Mouse (Mus musculus) heart, embryonic 11.5 days (tissue): ENCODE results near the gene Ywhag. TPM values are rescaled to one million over a fixed set of nuclear protein-coding genes. Genes with fewer than 3 reads are reported as not detected.
A peak's percentile ranks its signal among the peaks of the same experiment; 100 is the strongest.

Source experiments
- ATAC-seq: fragments of 200-750 bp; cut with Nextera tagmentation; replicated peaks from 2 replicates; pipeline ENCODE4 v1.8.0; 2017; ENCODE audit warnings: moderate library complexity; ENCODE audit not compliant: insufficient number of reproducible peaks, low FRiP score, low TSS enrichment
- H3K27ac ChIP-seq: fragments of 300-500 bp; sonication (generic); 2 replicates; pipeline ENCODE4 v1.5.1; 2014; ENCODE audit warnings: mild to moderate bottlenecking, low read depth, low read length
- H3K27me3 ChIP-seq: fragments of 300-500 bp; sonication (generic); 2 replicates; pipeline ENCODE4 v1.6.1; 2014; ENCODE audit warnings: mild to moderate bottlenecking, low read length, mixed read lengths; ENCODE audit not compliant: control insufficient read depth, insufficient read depth
- H3K36me3 ChIP-seq: fragments of 300-500 bp; sonication (generic); 2 replicates; pipeline ENCODE4 v1.6.1; 2014; ENCODE audit warnings: mild to moderate bottlenecking, low read length, moderate library complexity, mixed read lengths; ENCODE audit not compliant: control insufficient read depth, insufficient read depth
- H3K4me1 ChIP-seq: fragments of 300-500 bp; sonication (generic); 2 replicates; pipeline ENCODE4 v1.6.1; 2014; ENCODE audit warnings: low read length; ENCODE audit not compliant: control insufficient read depth, insufficient read depth
- H3K4me2 ChIP-seq: fragments of 300-500 bp; sonication (generic); 2 replicates; pipeline ENCODE4 v1.6.1; 2014; ENCODE audit warnings: mild to moderate bottlenecking, moderate library complexity
- H3K4me3 ChIP-seq: fragments of 300-500 bp; sonication (generic); 2 replicates; pipeline ENCODE4 v1.5.1; 2014; ENCODE audit warnings: low read depth, low read length
- H3K9ac ChIP-seq: fragments of 300-500 bp; sonication (generic); 2 replicates; pipeline ENCODE4 v1.6.1; 2014; ENCODE audit warnings: mild to moderate bottlenecking, low read depth, low read length, moderate library complexity
- H3K9me3 ChIP-seq: fragments of 300-500 bp; sonication (generic); replicated peaks from 2 replicates; pipeline ENCODE4 v1.6.1; 2016; ENCODE audit warnings: low read length; ENCODE audit not compliant: control insufficient read depth
- WGBS: fragments of 180-500 bp; shearing (Covaris S2); extraction: QIAGEN DNeasy Blood & Tissue Kit; methylation state at CpG from one replicate; pipeline ENCODE4 v1.1.7; 2014; ENCODE audit not compliant: insufficient replicate concordance; 5-methylcytosine and 5-hydroxymethylcytosine counted together
- polyA plus RNA-seq: library from polyadenylated mRNA; unstranded; fragments of >200 nt; fragmentation: Nextera tagmentation; extraction: Ambion mirVana; gene quantifications from 2 replicates; pipeline ENCODE4 v1.2.1, GENCODE M21; 2014

The Ywhag gene
- polyA plus RNA-seq, 1 experiment from 2014 or later, result 103 TPM

- Histone ChIP-seq H3K9ac (no peak overlapping the region), H3K4me3 (no peak overlapping the region), H3K27me3 (no peaks in the 10 kb centered on the region), H3K4me2 (no peak overlapping the region), H3K9me3 (no peaks in the 10 kb centered on the region), H3K27ac (no peak overlapping the region), H3K36me3 (no peaks in the 10 kb centered on the region), H3K4me1 (peaks cover 9% of the 10 kb centered on the region; the same call in 1 of the 2 replicates)
- 72% methylated on average over 6 of the region's 6 CpGs for WGBS
- no peak for ATAC-seq
Measured at GRCm38 (mm10) chr5:135942710-135943109, 8.3 kb upstream of the Ywhag start.

- no peak overlapping the region for H3K4me3 ChIP-seq
- H3K9ac ChIP-seq, result no peak overlapping the region
- no peak overlapping the region for H3K27ac ChIP-seq
- 61% methylated on average over 5 of the region's 5 CpGs for WGBS
- ATAC-seq, result peak; percentile 52; the same call in 1 of the 2 replicates
- no peaks in the 10 kb centered on the region for H3K27me3 ChIP-seq
- no peak overlapping the region for H3K4me2 ChIP-seq
- H3K4me1 ChIP-seq, result no peaks in the 10 kb centered on the region; the same call in 1 of the 2 replicates
- no peaks in the 10 kb centered on the region for H3K36me3 ChIP-seq
- H3K9me3 ChIP-seq, result no peaks in the 10 kb centered on the region
Measured at GRCm38 (mm10) chr5:135940587-135940986, 6.2 kb upstream of the Ywhag start.

GRCm38 (mm10) chr5:135935641-135936190 is 1.3 kb upstream of the Ywhag start:
- ATAC-seq, result no peak
- no peaks in the 10 kb centered on the region for H3K27me3 ChIP-seq
- no peak overlapping the region for H3K27ac ChIP-seq
- H3K4me3 ChIP-seq, result no peak overlapping the region
- H3K9ac ChIP-seq, result no peak overlapping the region
- no peak overlapping the region; the same call in 1 of the 2 replicates for H3K4me2 ChIP-seq
- WGBS, result 75% methylated on average over 6 of the region's 6 CpGs
- no peaks in the 10 kb centered on the region for H3K9me3 ChIP-seq
- H3K4me1 ChIP-seq, result peaks cover 8% of the 10 kb centered on the region; the same call in 1 of the 2 replicates
- H3K36me3 ChIP-seq, result peaks cover 4% of the 10 kb centered on the region

GRCm38 (mm10) chr5:135935176-135935523 is 734 bp upstream of the Ywhag start:
- no peaks in the 10 kb centered on the region for H3K9me3 ChIP-seq
- peak overlapping the region; percentile 79 for H3K4me2 ChIP-seq
- peaks cover 9% of the 10 kb centered on the region for H3K36me3 ChIP-seq
- peak overlapping the region; percentile 60 for H3K9ac ChIP-seq
- H3K4me3 ChIP-seq, result peak overlapping the region; percentile 97
- no peaks in the 10 kb centered on the region for H3K27me3 ChIP-seq
- H3K27ac ChIP-seq, result peak overlapping the region; percentile 98
- H3K4me1 ChIP-seq, result peaks cover 8% of the 10 kb centered on the region; the same call in 1 of the 2 replicates
- WGBS, result 49% methylated on average over 7 of the region's 7 CpGs
- ATAC-seq, result peak; percentile 19; the same call in 1 of the 2 replicates

GRCm38 (mm10) chr5:135933900-135934441 is 445 bp downstream of the Ywhag start:
- no peaks in the 10 kb centered on the region for H3K9me3 ChIP-seq
- peak; percentile 63 for ATAC-seq
- H3K27ac ChIP-seq, result peak overlapping the region; percentile 98
- H3K4me1 ChIP-seq, result peaks cover 8% of the 10 kb centered on the region; the same call in 1 of the 2 replicates
- under 1% methylated on average over 35 of the region's 35 CpGs for WGBS
- peak overlapping the region; percentile 97 for H3K4me3 ChIP-seq
- no peaks in the 10 kb centered on the region for H3K27me3 ChIP-seq
- H3K36me3 ChIP-seq, result peaks cover 19% of the 10 kb centered on the region
- peak overlapping the region; percentile 79 for H3K4me2 ChIP-seq
- H3K9ac ChIP-seq, result peak overlapping the region; percentile 97

- ATAC-seq, result no peak
- Histone ChIP-seq H3K9me3 (no peaks in the 10 kb centered on the region), H3K4me3 (peak overlapping the region; percentile 97), H3K4me2 (peak overlapping the region; percentile 79), H3K27me3 (no peaks in the 10 kb centered on the region), H3K9ac (peak overlapping the region; percentile 97), H3K4me1 (peaks cover 8% of the 10 kb centered on the region; the same call in 1 of the 2 replicates), H3K36me3 (peaks cover 19% of the 10 kb centered on the region), H3K27ac (peak overlapping the region; percentile 98)
- WGBS, result 12% methylated on average over 12 of the region's 12 CpGs
Measured at GRCm38 (mm10) chr5:135933222-135933899, 1.1 kb downstream of the Ywhag start.

GRCm38 (mm10) chr5:135932359-135932758 is 2.1 kb downstream of the Ywhag start:
- Histone ChIP-seq H3K9me3 (no peaks in the 10 kb centered on the region), H3K27me3 (no peaks in the 10 kb centered on the region), H3K9ac (no peak overlapping the region), H3K27ac (no peak overlapping the region), H3K4me1 (peaks cover 8% of the 10 kb centered on the region; the same call in 1 of the 2 replicates), H3K4me3 (no peak overlapping the region), H3K36me3 (peaks cover 19% of the 10 kb centered on the region), H3K4me2 (peak overlapping the region; percentile 79; the same call in 1 of the 2 replicates)
- 71% methylated on average over 2 of the region's 2 CpGs for WGBS
- no peak for ATAC-seq

- Histone ChIP-seq H3K36me3 (peaks cover 24% of the 10 kb centered on the region), H3K27me3 (no peaks in the 10 kb centered on the region), H3K27ac (no peak overlapping the region), H3K4me1 (peaks cover 8% of the 10 kb centered on the region; the same call in 1 of the 2 replicates), H3K4me2 (no peak overlapping the region), H3K9ac (0 out of 2 replicates have a peak overlapping the region, but pooled peaks have one; percentile 12), H3K4me3 (no peak overlapping the region), H3K9me3 (no peaks in the 10 kb centered on the region)
- ATAC-seq, result no peak
- WGBS, result 84% methylated on average over 9 of the region's 9 CpGs
Measured at GRCm38 (mm10) chr5:135931526-135931925, 2.9 kb downstream of the Ywhag start.
